Mouse (Mus musculus): ENCODE data around the gene Fam185a. TPM values are rescaled to one million over a fixed set of nuclear protein-coding genes. Genes with fewer than 3 reads are reported as not detected.

Gene Fam185a
- polyA plus RNA-seq, 1 experiment from 2014 or later = 5.0 TPM

GRCm38 (mm10) chr5:21436471-21436975 is 11.8 kb downstream of the Fam185a start:
- no peaks in the 10 kb centered on the region for H3K9me3 ChIP-seq
- H3K4me3 ChIP-seq (replicated peaks) = no peak overlapping the region
- ATAC-seq = peak; percentile 83
- H3K9ac ChIP-seq (replicated peaks) = no peak overlapping the region
- H3K27ac ChIP-seq = no peak overlapping the region
- WGBS = 33% methylated on average over 8 of the region's 8 CpGs
- peaks cover 4% of the 10 kb centered on the region for H3K4me1 ChIP-seq (replicated peaks)
- no peaks in the 10 kb centered on the region for H3K36me3 ChIP-seq
- H3K27me3 ChIP-seq = peaks cover 30% of the 10 kb centered on the region
- H3K4me2 ChIP-seq (replicated peaks) = no peak overlapping the region

- Histone ChIP-seq H3K4me2 (replicated peaks) (no peak overlapping the region), H3K27me3 (peaks cover 30% of the 10 kb centered on the region), H3K36me3 (no peaks in the 10 kb centered on the region), H3K27ac (no peak overlapping the region), H3K4me3 (replicated peaks) (no peak overlapping the region), H3K9ac (replicated peaks) (no peak overlapping the region), H3K9me3 (no peaks in the 10 kb centered on the region), H3K4me1 (replicated peaks) (peaks cover 4% of the 10 kb centered on the region)
- 95% methylated on average over 9 of the region's 9 CpGs for WGBS
- ATAC-seq = no peak
These were observed 13.7 kb downstream of the Fam185a start for GRCm38 (mm10) chr5:21438428-21438827.

DNA sequence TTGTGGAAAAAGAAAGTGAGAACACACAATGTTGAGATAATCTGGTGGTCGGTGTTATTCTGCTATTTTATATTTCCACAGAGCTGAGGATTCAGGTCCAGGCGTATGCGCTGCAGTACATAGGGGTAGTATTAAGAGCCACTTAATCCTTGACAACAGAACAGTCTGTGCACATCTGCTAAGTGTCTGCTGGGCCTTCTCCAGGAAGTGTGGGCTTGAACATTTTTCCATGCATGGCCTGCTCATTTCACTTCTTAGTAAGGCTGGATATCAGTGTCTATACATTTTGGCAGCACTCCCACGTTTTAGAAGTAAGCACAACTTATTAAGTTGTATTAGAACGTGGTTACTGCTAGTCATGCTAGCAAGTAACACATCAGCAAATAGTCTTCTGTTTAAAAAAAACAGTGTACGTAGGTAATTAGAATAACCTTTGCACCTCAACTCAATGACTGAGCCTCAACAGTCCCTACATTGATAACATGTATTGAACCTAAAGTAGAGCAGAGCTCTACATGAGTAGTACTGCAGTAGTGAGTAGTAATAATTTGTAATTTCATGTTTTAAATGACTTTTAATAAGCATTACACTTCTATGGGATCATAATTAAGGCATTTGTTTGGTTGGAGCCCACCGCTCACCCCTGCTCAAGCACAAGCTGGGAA is 14.8 kb downstream of the Fam185a start:
- H3K4me2 ChIP-seq (replicated peaks) = no peak overlapping the region
- H3K27me3 ChIP-seq = peaks cover 30% of the 10 kb centered on the region
- no peak for ATAC-seq
- no peak overlapping the region for H3K9ac ChIP-seq (replicated peaks)
- H3K4me1 ChIP-seq (replicated peaks) = peaks cover 4% of the 10 kb centered on the region
- H3K4me3 ChIP-seq (replicated peaks) = no peak overlapping the region
- H3K36me3 ChIP-seq = no peaks in the 10 kb centered on the region
- 88% methylated on average over 7 of the region's 7 CpGs for WGBS
- H3K9me3 ChIP-seq = no peaks in the 10 kb centered on the region
- no peak overlapping the region for H3K27ac ChIP-seq

DNA sequence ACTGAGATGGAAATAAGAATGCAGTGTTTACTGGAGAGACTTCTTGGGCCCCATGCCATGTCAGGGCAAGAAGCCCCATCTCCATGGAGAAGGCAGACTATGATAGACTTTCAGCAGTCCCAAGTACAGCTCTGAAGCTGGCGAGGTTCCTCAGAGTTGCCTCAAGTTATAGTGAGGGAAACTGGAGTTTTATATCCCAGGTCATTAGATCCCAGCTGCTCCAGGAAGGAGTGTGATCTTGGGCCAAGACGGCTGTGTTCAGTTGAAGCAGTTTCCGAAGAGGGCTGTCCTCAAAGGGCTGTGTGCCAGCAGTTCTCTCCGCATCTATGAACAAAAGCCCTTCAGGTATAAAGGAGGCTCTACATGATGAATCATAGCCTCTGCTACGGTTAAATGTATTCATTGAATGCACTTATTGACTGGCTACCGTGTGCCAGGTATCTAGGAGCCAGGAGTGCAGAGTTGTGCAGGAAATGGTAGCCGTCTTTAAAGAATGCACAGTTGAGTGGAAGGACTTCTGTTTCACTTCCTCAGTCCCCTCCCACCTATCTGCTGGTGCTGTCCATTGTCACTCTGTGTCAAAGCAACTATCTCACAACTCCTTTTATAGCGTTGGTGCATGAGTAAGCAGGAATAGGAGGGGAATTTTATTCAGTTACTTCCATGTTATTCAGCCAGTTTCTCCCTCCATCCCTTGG is 16.2 kb downstream of the Fam185a start:
- Histone ChIP-seq H3K36me3 (no peaks in the 10 kb centered on the region), H3K9me3 (no peaks in the 10 kb centered on the region), H3K4me1 (replicated peaks) (peaks cover 4% of the 10 kb centered on the region), H3K27ac (no peak overlapping the region), H3K9ac (replicated peaks) (no peak overlapping the region), H3K4me3 (replicated peaks) (no peak overlapping the region), H3K4me2 (replicated peaks) (no peak overlapping the region), H3K27me3 (peaks cover 24% of the 10 kb centered on the region)
- no peak for ATAC-seq
- 78% methylated on average over 8 of the region's 8 CpGs for WGBS

- Histone ChIP-seq H3K36me3 (no peaks in the 10 kb centered on the region), H3K27me3 (no peaks in the 10 kb centered on the region), H3K9me3 (no peaks in the 10 kb centered on the region), H3K4me1 (replicated peaks) (no peaks in the 10 kb centered on the region), H3K4me2 (replicated peaks) (no peak overlapping the region), H3K27ac (no peak overlapping the region), H3K4me3 (replicated peaks) (no peak overlapping the region), H3K9ac (replicated peaks) (no peak overlapping the region)
- WGBS = 53% methylated on average over 7 of the region's 7 CpGs
- ATAC-seq = no peak
These were observed 42.6 kb downstream of the Fam185a start for GRCm38 (mm10) chr5:21467387-21467786.

DNA sequence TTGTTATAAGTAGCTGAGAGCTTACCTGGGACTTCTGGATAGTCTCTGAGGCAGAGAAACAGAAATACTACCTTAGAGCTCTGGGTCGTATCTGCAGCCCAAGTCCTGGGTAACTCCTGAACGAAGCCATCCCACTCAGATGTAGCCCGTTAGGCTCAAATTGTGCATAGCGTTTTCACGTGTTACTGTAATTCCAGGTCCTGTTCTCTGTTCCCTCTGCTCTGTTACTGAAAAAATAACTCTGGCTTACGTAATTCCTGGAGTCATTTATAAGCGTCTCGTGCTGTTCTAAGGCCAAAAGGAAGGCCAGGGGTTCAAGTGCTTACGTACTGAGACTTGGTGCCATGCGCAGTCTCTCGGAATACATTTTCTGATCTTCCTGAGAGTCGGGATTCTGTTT is 43.3 kb downstream of the Fam185a start:
- no peak for ATAC-seq
- no peak overlapping the region for H3K27ac ChIP-seq
- 95% methylated on average over 12 of the region's 12 CpGs for WGBS
- no peaks in the 10 kb centered on the region for H3K4me1 ChIP-seq (replicated peaks)
- H3K9ac ChIP-seq (replicated peaks) = no peak overlapping the region
- no peaks in the 10 kb centered on the region for H3K9me3 ChIP-seq
- no peaks in the 10 kb centered on the region for H3K36me3 ChIP-seq
- H3K4me3 ChIP-seq (replicated peaks) = no peak overlapping the region
- no peak overlapping the region for H3K4me2 ChIP-seq (replicated peaks)
- H3K27me3 ChIP-seq = no peaks in the 10 kb centered on the region

DNA sequence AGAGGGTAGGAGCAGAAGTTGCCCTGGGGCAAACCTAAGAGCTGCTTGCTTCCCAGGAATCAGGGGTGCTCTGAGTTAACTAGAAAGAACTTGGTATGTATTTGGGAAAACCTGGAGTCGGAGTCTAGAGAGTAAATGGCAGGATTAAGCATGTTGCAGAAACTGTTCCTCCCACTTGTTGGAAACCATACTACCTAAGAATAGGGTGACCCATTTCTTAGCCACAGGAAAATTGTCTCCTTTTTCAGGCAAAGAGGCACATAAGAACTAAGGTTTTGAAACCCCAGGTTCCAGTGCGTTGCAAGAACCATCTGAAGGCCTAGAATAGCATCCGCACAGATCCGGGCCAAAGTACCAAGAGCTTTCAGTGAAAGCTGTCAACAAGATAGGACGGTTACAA is 53.7 kb downstream of the Fam185a start:
- Histone ChIP-seq H3K27me3 (no peaks in the 10 kb centered on the region), H3K9ac (replicated peaks) (no peak overlapping the region), H3K4me1 (replicated peaks) (peaks cover 10% of the 10 kb centered on the region), H3K4me2 (replicated peaks) (no peak overlapping the region), H3K9me3 (0 out of 2 replicates have a peak, but pooled peaks cover 4% of the 10 kb centered on the region), H3K4me3 (replicated peaks) (no peak overlapping the region), H3K27ac (no peak overlapping the region), H3K36me3 (no peaks in the 10 kb centered on the region)
- 95% methylated on average over 5 of the region's 5 CpGs for WGBS
- ATAC-seq = no peak

DNA sequence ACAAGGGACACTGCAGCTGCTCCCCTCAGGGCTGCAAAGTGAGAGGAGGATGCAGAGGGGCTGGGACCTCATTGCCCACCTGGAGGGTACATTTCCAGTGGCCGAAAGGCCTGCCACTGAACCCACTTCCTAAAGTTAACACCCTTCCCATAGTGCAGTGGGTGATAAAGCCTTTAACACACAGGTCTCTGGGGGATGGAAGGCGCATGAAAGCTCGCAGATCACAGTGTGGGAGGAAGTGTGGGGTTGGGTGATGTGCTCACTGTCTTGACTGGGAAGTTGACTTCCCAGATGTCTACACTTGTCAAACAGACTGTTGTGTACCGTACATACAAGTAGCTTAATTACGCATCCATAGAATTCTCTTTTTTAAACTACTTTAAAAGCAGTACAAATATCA is 55.0 kb downstream of the Fam185a start:
- WGBS = 88% methylated on average over 5 of the region's 5 CpGs
- Histone ChIP-seq H3K27ac (no peak overlapping the region), H3K27me3 (no peaks in the 10 kb centered on the region), H3K4me3 (replicated peaks) (no peak overlapping the region), H3K4me2 (replicated peaks) (no peak overlapping the region), H3K36me3 (no peaks in the 10 kb centered on the region), H3K4me1 (replicated peaks) (peaks cover 10% of the 10 kb centered on the region), H3K9me3 (0 out of 2 replicates have a peak, but pooled peaks cover 4% of the 10 kb centered on the region), H3K9ac (replicated peaks) (no peak overlapping the region)
- no peak for ATAC-seq

GRCm38 (mm10) chr5:21481521-21481920 is 56.8 kb downstream of the Fam185a start:
- Histone ChIP-seq H3K36me3 (no peaks in the 10 kb centered on the region), H3K4me3 (replicated peaks) (no peak overlapping the region), H3K27ac (no peak overlapping the region), H3K27me3 (no peaks in the 10 kb centered on the region), H3K9me3 (no peaks in the 10 kb centered on the region), H3K4me2 (replicated peaks) (no peak overlapping the region), H3K4me1 (replicated peaks) (peaks cover 10% of the 10 kb centered on the region), H3K9ac (replicated peaks) (no peak overlapping the region)
- ATAC-seq = no peak
- WGBS = 90% methylated on average over 6 of the region's 6 CpGs

GRCm38 (mm10) chr5:21482446-21483222 is 57.9 kb downstream of the Fam185a start:
- Histone ChIP-seq H3K27me3 (no peaks in the 10 kb centered on the region), H3K9me3 (no peaks in the 10 kb centered on the region), H3K4me3 (replicated peaks) (no peak overlapping the region), H3K36me3 (no peaks in the 10 kb centered on the region), H3K4me1 (replicated peaks) (peaks cover 10% of the 10 kb centered on the region), H3K9ac (replicated peaks) (no peak overlapping the region), H3K4me2 (replicated peaks) (no peak overlapping the region), H3K27ac (no peak overlapping the region)
- 20% methylated on average over 11 of the region's 11 CpGs for WGBS
- no peak for ATAC-seq

DNA sequence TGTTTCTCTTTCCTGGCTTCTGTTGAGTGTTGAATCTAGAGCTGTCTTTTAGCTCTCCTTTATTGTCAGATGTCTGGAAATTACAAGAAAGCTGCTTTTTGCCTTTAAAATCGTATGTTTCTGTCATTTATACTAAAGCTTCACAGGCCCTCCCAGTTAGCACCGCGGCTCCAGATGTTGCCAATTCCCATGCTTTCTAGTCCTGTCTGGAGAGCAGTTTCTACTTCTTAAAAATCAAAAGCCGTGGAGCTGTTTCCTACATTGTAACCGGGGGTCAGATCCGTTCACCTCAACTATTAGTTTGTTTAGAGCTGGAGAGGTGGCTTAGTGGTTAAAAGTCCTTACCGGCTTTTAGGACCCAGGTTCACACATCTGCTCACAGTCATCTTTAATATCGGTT is 58.5 kb downstream of the Fam185a start:
- H3K27ac ChIP-seq = no peak overlapping the region
- no peak overlapping the region for H3K4me3 ChIP-seq (replicated peaks)
- H3K36me3 ChIP-seq = no peaks in the 10 kb centered on the region
- WGBS = 88% methylated on average over 8 of the region's 8 CpGs
- no peak overlapping the region for H3K4me2 ChIP-seq (replicated peaks)
- H3K27me3 ChIP-seq = no peaks in the 10 kb centered on the region
- peaks cover 10% of the 10 kb centered on the region for H3K4me1 ChIP-seq (replicated peaks)
- H3K9ac ChIP-seq (replicated peaks) = no peak overlapping the region
- no peaks in the 10 kb centered on the region for H3K9me3 ChIP-seq
- ATAC-seq = no peak

GRCm38 (mm10) chr5:21485197-21485829 is 60.6 kb downstream of the Fam185a start:
- H3K4me2 ChIP-seq (replicated peaks) = no peak overlapping the region
- H3K9ac ChIP-seq (replicated peaks) = no peak overlapping the region
- ATAC-seq = no peak
- H3K36me3 ChIP-seq = no peaks in the 10 kb centered on the region
- H3K27me3 ChIP-seq = no peaks in the 10 kb centered on the region
- peaks cover 10% of the 10 kb centered on the region for H3K4me1 ChIP-seq (replicated peaks)
- 94% methylated on average over 8 of the region's 8 CpGs for WGBS
- no peak overlapping the region for H3K4me3 ChIP-seq (replicated peaks)
- no peak overlapping the region for H3K27ac ChIP-seq
- H3K9me3 ChIP-seq = no peaks in the 10 kb centered on the region
